Mouse (Mus musculus): ENCODE data around the gene Nrn1l.

Gene Nrn1l

GRCm38 (mm10) chr8:105890870-105891269 is 2.5 kb upstream of the Nrn1l start:
- DNase-seq (ENCODE audit: low read depth, low spot score): no peak

- peak; percentile 51 for DNase-seq (ENCODE audit: low read depth, low spot score)
These were observed 935 bp upstream of the Nrn1l start for GRCm38 (mm10) chr8:105892432-105892831.

- no peak for DNase-seq (ENCODE audit: low read depth, low spot score)
These were observed 4.6 kb downstream of the Nrn1l start for GRCm38 (mm10) chr8:105897801-105898480.

GRCm38 (mm10) chr8:105900180-105900940 is 7.0 kb downstream of the Nrn1l start, which contains the start of gene Pskh1:
Gene Pskh1, plus strand, starts transcription at chr8:105900441.
- peak; percentile 98 for DNase-seq (ENCODE audit: low read depth, low spot score)

- no peak for DNase-seq (ENCODE audit: low read depth, low spot score)
These were observed 7.7 kb downstream of the Nrn1l start for GRCm38 (mm10) chr8:105900941-105901616.

- DNase-seq (ENCODE audit: low read depth, low spot score): no peak
These were observed 26.0 kb downstream of the Nrn1l start for GRCm38 (mm10) chr8:105919390-105919789.

- no peak for DNase-seq (ENCODE audit: low read depth, low spot score)
These were observed 31.8 kb downstream of the Nrn1l start for GRCm38 (mm10) chr8:105925123-105925522.

GRCm38 (mm10) chr8:105930602-105931001 is 37.2 kb downstream of the Nrn1l start:
- DNase-seq (ENCODE audit: low read depth, low spot score): peak; percentile 88

GRCm38 (mm10) chr8:105931271-105931670 is 37.9 kb downstream of the Nrn1l start:
- no peak for DNase-seq (ENCODE audit: low read depth, low spot score)

GRCm38 (mm10) chr8:105932525-105932924 is 39.2 kb downstream of the Nrn1l start:
- no peak for DNase-seq (ENCODE audit: low read depth, low spot score)

GRCm38 (mm10) chr8:105933762-105934161 is 40.4 kb downstream of the Nrn1l start, which contains the start of gene Ctrl:
Gene Ctrl, minus strand, starts transcription at chr8:105933862.
- no peak for DNase-seq (ENCODE audit: low read depth, low spot score)

GRCm38 (mm10) chr8:105935105-105935504 is 41.7 kb downstream of the Nrn1l start:
- no peak for DNase-seq (ENCODE audit: low read depth, low spot score)

GRCm38 (mm10) chr8:105935863-105936603 is 42.7 kb downstream of the Nrn1l start:
- DNase-seq (ENCODE audit: low read depth, low spot score): peak; percentile 32

GRCm38 (mm10) chr8:105936866-105937475 is 43.6 kb downstream of the Nrn1l start:
- DNase-seq (ENCODE audit: low read depth, low spot score): peak; percentile 94

- DNase-seq (ENCODE audit: low read depth, low spot score): no peak
These were observed 44.3 kb downstream of the Nrn1l start for GRCm38 (mm10) chr8:105937496-105938305.

- DNase-seq (ENCODE audit: low read depth, low spot score): no peak
These were observed 44.9 kb downstream of the Nrn1l start, which contains the start of gene Psmb10 for GRCm38 (mm10) chr8:105938306-105938669. Gene Psmb10, minus strand, starts transcription at chr8:105938444.

GRCm38 (mm10) chr8:105942026-105942425 is 48.7 kb downstream of the Nrn1l start:
- DNase-seq (ENCODE audit: low read depth, low spot score): no peak

GRCm38 (mm10) chr8:105942542-105942941 is 49.2 kb downstream of the Nrn1l start:
- no peak for DNase-seq (ENCODE audit: low read depth, low spot score)

GRCm38 (mm10) chr8:105943321-105943739 is 50.0 kb downstream of the Nrn1l start, which contains the start of gene Lcat:
Gene Lcat, minus strand, starts transcription at chr8:105943382.
- no peak for DNase-seq (ENCODE audit: low read depth, low spot score)

All from ZHBTc4 (cell line).